Mouse (Mus musculus) CH12.LX (cell line): Measurements from ENCODE around the gene Tmod3.
"Not testable (repeated sequence)": the region's sequence is repeated elsewhere in the genome, so short reads cannot be mapped to it uniquely, and the experiment has no call there.

Experiments used
- CTCF ChIP-seq, 2 experiments: IDR thresholded peaks in 1 of 2; conservative IDR thresholded peaks in 1 of 2; 2 replicates each; pipeline ENCODE4 v1.5.1; 2011 to 2012; ENCODE audit warnings: low read depth in 2 of 2, low read length in 2 of 2, improper control_type of control experiment in 1 of 2, inconsistent platforms in 1 of 2, mild to moderate bottlenecking in 1 of 2, moderate library complexity in 1 of 2
- ELF1 ChIP-seq: IDR thresholded peaks from 2 replicates; pipeline ENCODE4 v1.6.1; 2014; ENCODE audit warnings: low read depth, mild to moderate bottlenecking, inconsistent platforms, low read length, improper control_type of control experiment
- EP300 ChIP-seq: IDR thresholded peaks from 2 replicates; pipeline ENCODE4 v1.6.1; 2011; ENCODE audit warnings: low read length, improper control_type of control experiment
- MAX ChIP-seq: IDR thresholded peaks from 2 replicates; pipeline ENCODE4 v1.6.1; 2011; ENCODE audit warnings: low read length, improper control_type of control experiment
- POLR2A ChIP-seq: IDR thresholded peaks from 2 replicates; pipeline ENCODE4 v1.6.1; 2011; ENCODE audit warnings: low read depth, mild to moderate bottlenecking, improper control_type of control experiment, low read length
- POLR2AphosphoS2 ChIP-seq: IDR thresholded peaks from 2 replicates; pipeline ENCODE4 v1.6.1; 2011; ENCODE audit warnings: low read depth, low read length, improper control_type of control experiment
- SIN3A ChIP-seq: IDR thresholded peaks from 2 replicates; pipeline ENCODE4 v1.6.1; 2012; ENCODE audit warnings: low read length, improper control_type of control experiment, inconsistent platforms
- TBP ChIP-seq: conservative IDR thresholded peaks from 2 replicates; pipeline ENCODE4 v1.6.1; 2011; ENCODE audit warnings: low read depth, low read length, improper control_type of control experiment
- ZC3H11A ChIP-seq: IDR thresholded peaks from 2 replicates; pipeline ENCODE4 v1.6.1; 2012; ENCODE audit warnings: low read depth, mild to moderate bottlenecking, inconsistent platforms, low read length, improper control_type of control experiment
- ZNF384 ChIP-seq: IDR thresholded peaks from 2 replicates; pipeline ENCODE4 v1.6.1; 2012; ENCODE audit warnings: low read depth, low read length, improper control_type of control experiment, inconsistent platforms

- not testable (repeated sequence) for TF ChIP-seq EP300; POLR2A; ELF1; CTCF (conservative IDR thresholded peaks at IDR 0.05 in 1 of 2, IDR thresholded peaks at IDR 0.05 in 1 of 2; ENCODE audit: low read depth in 2 of 2, low read length in 2 of 2); TBP; ZC3H11A; MAX; SIN3A; POLR2AphosphoS2; ZNF384
These were observed 26.5 kb downstream of the Tmod3 start for GRCm38 (mm10) chr9:75532989-75533388.
